ENCODE assay signal across 8 mouse cellular contexts in genomic region chr10:100065529-100066301, GRCm38 (mm10). TPM values are rescaled to one million over a fixed set of nuclear protein-coding genes. Genes with fewer than 3 reads are reported as not detected.
DNase-seq lines count a peak whose midpoint lies in the region; ATAC-seq and TF ChIP-seq lines count a peak whose summit lies in the region.

No protein-coding gene starts in this region.

- intact Hi-C loops in left cerebral cortex, postnatal 4 days (cut with DNase I), result no loop called here

- no peak for TF ChIP-seq CTCF in hindbrain, postnatal 0 days (IDR thresholded peaks at IDR 0.05; ENCODE audit: low read depth)
- no peak for TF ChIP-seq CTCF in thymus, adult 2 months (IDR thresholded peaks at IDR 0.05; ENCODE audit: borderline replicate concordance, control insufficient read depth, extremely low read depth, insufficient read depth, low read length, poor library complexity)

- H3K4me3 ChIP-seq in forebrain, embryonic 14.5 days (ENCODE audit: low read depth, low read length), result no peak overlapping the region
- no peak overlapping the region for H3K4me3 ChIP-seq in hindbrain, postnatal 0 days (ENCODE audit: low read length)
- H3K4me3 ChIP-seq in neural tube, embryonic 15.5 days (replicated peaks), result no peak overlapping the region
- no peak overlapping the region for H3K4me3 ChIP-seq in thymus, adult 2 months (ENCODE audit: control insufficient read depth, insufficient read depth, low read length)

- no peak overlapping the region; the same call in 1 of the 2 replicates for H3K27ac ChIP-seq in forebrain, embryonic 14.5 days (ENCODE audit: low read depth, low read length)
- H3K27ac ChIP-seq in hindbrain, postnatal 0 days, result peak overlapping the region; percentile 41; the same call in 1 of the 2 replicates
- peak overlapping the region; percentile 66 for H3K27ac ChIP-seq in neural tube, embryonic 15.5 days (replicated peaks)
- no peak overlapping the region for H3K27ac ChIP-seq in thymus, adult 2 months (ENCODE audit: control insufficient read depth, insufficient read depth, low read length)

- no peaks in the 10 kb centered on the region for H3K27me3 ChIP-seq in forebrain, embryonic 14.5 days (replicated peaks; ENCODE audit: control insufficient read depth, insufficient read depth, low read length)
- H3K27me3 ChIP-seq in hindbrain, postnatal 0 days (ENCODE audit: insufficient read depth, low read length), result no peaks in the 10 kb centered on the region
- H3K27me3 ChIP-seq in neural tube, embryonic 15.5 days (replicated peaks), result no peaks in the 10 kb centered on the region
- H3K27me3 ChIP-seq in thymus, adult 2 months (ENCODE audit: control insufficient read depth, insufficient read depth, low read length), result no peaks in the 10 kb centered on the region

- ATAC-seq in forebrain, embryonic 14.5 days, result peak; percentile 40; the same call in 1 of the 2 replicates
- ATAC-seq in hindbrain, postnatal 0 days, result peak; percentile 78
- ATAC-seq in neural tube, embryonic 15.5 days (ENCODE audit: low FRiP score), result peak; percentile 85
- no peak for ATAC-seq in inflammation-experienced regulatory T-cells, adult 6 months
- no peak for ATAC-seq in erythroblast, adult 5-6 weeks (replicated peaks; ENCODE audit: low FRiP score, poor library complexity, severe bottlenecking)

- H3K36me3 ChIP-seq in forebrain, embryonic 14.5 days (ENCODE audit: control insufficient read depth, insufficient read depth, low read length), result no peaks in the 10 kb centered on the region
- H3K36me3 ChIP-seq in hindbrain, postnatal 0 days (ENCODE audit: insufficient read depth, low read length), result no peaks in the 10 kb centered on the region
- H3K36me3 ChIP-seq in neural tube, embryonic 15.5 days, result no peaks in the 10 kb centered on the region
- H3K36me3 ChIP-seq in thymus, adult 2 months (ENCODE audit: control insufficient read depth, insufficient read depth, low read length), result no peaks in the 10 kb centered on the region

- DNase-seq in left cerebral cortex, postnatal 4 days, result peak; percentile 21
- no peak for DNase-seq in left cerebral cortex, adult 9 months (ENCODE audit: low spot score in 2 of 2)
- peak; percentile 50 for DNase-seq in forebrain, embryonic 14.5 days (ENCODE audit: low spot score)
- peak; percentile 60 for DNase-seq in hindbrain, postnatal 0 days (ENCODE audit: low spot score)
- no peak for DNase-seq in thymus, adult 2 months

- no peaks in the 10 kb centered on the region for H3K9me3 ChIP-seq in forebrain, embryonic 14.5 days (replicated peaks; ENCODE audit: control insufficient read depth, low read length)
- no peaks in the 10 kb centered on the region for H3K9me3 ChIP-seq in hindbrain, postnatal 0 days (ENCODE audit: low read length)
- H3K9me3 ChIP-seq in neural tube, embryonic 15.5 days (replicated peaks), result no peaks in the 10 kb centered on the region

- 18% methylated on average over 12 of the region's 12 CpGs for WGBS in forebrain, embryonic 14.5 days
- WGBS in hindbrain, postnatal 0 days, result 13% methylated on average over 12 of the region's 12 CpGs
- WGBS in neural tube, embryonic 15.5 days, result 12% methylated on average over 12 of the region's 12 CpGs
- WGBS in thymus, adult 2 months, result 81% methylated on average over 12 of the region's 12 CpGs

- TF ChIP-seq POLR2A in thymus, adult 2 months (IDR thresholded peaks at IDR 0.05; ENCODE audit: control insufficient read depth, extremely low read depth, insufficient read depth, low read length, poor library complexity), result no peak

- H3K9ac ChIP-seq in forebrain, embryonic 14.5 days (ENCODE audit: low read length), result no peak overlapping the region
- no peak overlapping the region for H3K9ac ChIP-seq in hindbrain, postnatal 0 days (replicated peaks; ENCODE audit: low read length)
- H3K9ac ChIP-seq in neural tube, embryonic 15.5 days (replicated peaks), result no peak overlapping the region

- peaks cover 10% of the 10 kb centered on the region for H3K4me1 ChIP-seq in forebrain, embryonic 14.5 days (ENCODE audit: control insufficient read depth, insufficient read depth, low read length)
- H3K4me1 ChIP-seq in hindbrain, postnatal 0 days (ENCODE audit: insufficient read depth, low read length), result no peaks in the 10 kb centered on the region
- H3K4me1 ChIP-seq in neural tube, embryonic 15.5 days, result peaks cover 12% of the 10 kb centered on the region
- H3K4me1 ChIP-seq in thymus, adult 2 months (replicated peaks; ENCODE audit: control insufficient read depth, insufficient read depth, low read length), result no peaks in the 10 kb centered on the region

- no peak overlapping the region for H3K4me2 ChIP-seq in forebrain, embryonic 14.5 days (ENCODE audit: low read length)
- peak overlapping the region; percentile 38 for H3K4me2 ChIP-seq in hindbrain, postnatal 0 days (ENCODE audit: low read depth, low read length)
- peak overlapping the region; percentile 11 for H3K4me2 ChIP-seq in neural tube, embryonic 15.5 days

RNA-seq across cellular contexts. Expression of gene Kitl, which starts 50.3 kb away (rescaled TPM):
- total RNA-seq in left cerebral cortex, postnatal 4 days (2021), result 10 to 100 TPM; 73.6 to 80.7 TPM
- polyA plus RNA-seq in forebrain, embryonic 14.5 days (2014; fragmentation: Nextera tagmentation; extraction: Ambion mirVana), result 59.4 and 83.6 TPM in 2 replicates
- total RNA-seq in hindbrain, postnatal 0 days (2014; rRNA removed), result 59.6 and 86.6 TPM in 2 replicates
- 51.9 and 52.8 TPM in 2 replicates for polyA plus RNA-seq in hindbrain, postnatal 0 days (2015; fragmentation: Nextera tagmentation; extraction: Ambion mirVana)
- polyA plus RNA-seq in neural tube, embryonic 15.5 days (2015; fragmentation: Nextera tagmentation; extraction: Ambion mirVana), result 24.5 and 26.5 TPM in 2 replicates
- polyA plus RNA-seq in inflammation-experienced regulatory T-cells, adult 6 months (2017; shearing (Covaris generic)), result under 1 TPM in 1 of 3 experiments, not detected in 2; 0.49 TPM
- 9.0 and 13.4 TPM in 2 replicates for polyA plus RNA-seq in thymus, adult 2 months (2012; rRNA removed)
- 4.8 TPM in 1 of 2 replicates, not detected in the other for total RNA-seq in erythroblast, adult 5-6 weeks (2015; ENCODE audit: low replicate concordance)
- total RNA-seq in erythroblast, adult 5-6 weeks (2017; ENCODE audit: low replicate concordance), result 1.3 and 2.0 TPM in 2 replicates

Comparison
In these comparisons a context has a peak if more than half of its experiments do, and no peak if none do; other contexts are left out.
1. DNase-seq: peak in left cerebral cortex, postnatal 4 days (single experiment), forebrain, embryonic 14.5 days (single experiment) and hindbrain, postnatal 0 days (single experiment); none in left cerebral cortex, adult 9 months (0 of 2) and thymus, adult 2 months (single experiment).
2. ATAC-seq: peak in forebrain, embryonic 14.5 days (single experiment), hindbrain, postnatal 0 days (single experiment) and neural tube, embryonic 15.5 days (single experiment); none in inflammation-experienced regulatory T-cells, adult 6 months (single experiment) and erythroblast, adult 5-6 weeks (single experiment).
3. H3K27ac ChIP-seq: peak in hindbrain, postnatal 0 days (single experiment) and neural tube, embryonic 15.5 days (single experiment); none in forebrain, embryonic 14.5 days (single experiment) and thymus, adult 2 months (single experiment).